Mouse (Mus musculus) forebrain, embryonic 10.5 days (tissue): ENCODE data around the gene Tor1b. TPM values are rescaled to one million over a fixed set of nuclear protein-coding genes. Genes with fewer than 3 reads are reported as not detected.
A peak's percentile ranks its signal among the peaks of the same experiment; 100 is the strongest.
"Not testable (repeated sequence)": the region's sequence is repeated elsewhere in the genome, so short reads cannot be mapped to it uniquely, and the experiment has no call there.

Experiments used
- DNase-seq: peaks from one replicate; pipeline ENCODE4 v3.0.0-alpha.2; 2017; ENCODE audit warnings: low spot score; ENCODE audit errors: extremely low spot score
- H3K27ac ChIP-seq: fragments of 300-500 bp; sonication (generic); 2 replicates; pipeline ENCODE4 v1.5.1; 2016; ENCODE audit warnings: mild to moderate bottlenecking
- H3K27me3 ChIP-seq: fragments of 300-500 bp; sonication (generic); 2 replicates; pipeline ENCODE4 v1.6.1; 2016; ENCODE audit warnings: mild to moderate bottlenecking; ENCODE audit not compliant: poor library complexity, severe bottlenecking
- H3K36me3 ChIP-seq: fragments of 300-500 bp; sonication (generic); replicated peaks from 2 replicates; pipeline ENCODE4 v1.6.1; 2016; ENCODE audit warnings: mild to moderate bottlenecking, moderate library complexity
- H3K4me1 ChIP-seq: fragments of 300-500 bp; sonication (generic); 2 replicates; pipeline ENCODE4 v1.6.1; 2016
- H3K4me3 ChIP-seq: fragments of 300-500 bp; sonication (generic); 2 replicates; pipeline ENCODE4 v1.5.1; 2016; ENCODE audit warnings: mild to moderate bottlenecking, moderate library complexity
- H3K9me3 ChIP-seq: fragments of 300-500 bp; sonication (generic); 2 replicates; pipeline ENCODE4 v1.6.1; 2016; ENCODE audit warnings: mild to moderate bottlenecking, moderate library complexity
- WGBS: fragments of 180-500 bp; shearing (Covaris S2); methylation state at CpG from one replicate; pipeline ENCODE4 v1.1.7; 2016; 5-methylcytosine and 5-hydroxymethylcytosine counted together
- polyA plus RNA-seq: library from polyadenylated mRNA; unstranded; fragments of >200 nt; fragmentation: Nextera tagmentation; extraction: Ambion mirVana; gene quantifications from 2 replicates; pipeline ENCODE4 v1.2.1, GENCODE M21; 2016

Tor1b gene
- polyA plus RNA-seq, 1 experiment from 2014 or later: 23.6 TPM

DNA sequence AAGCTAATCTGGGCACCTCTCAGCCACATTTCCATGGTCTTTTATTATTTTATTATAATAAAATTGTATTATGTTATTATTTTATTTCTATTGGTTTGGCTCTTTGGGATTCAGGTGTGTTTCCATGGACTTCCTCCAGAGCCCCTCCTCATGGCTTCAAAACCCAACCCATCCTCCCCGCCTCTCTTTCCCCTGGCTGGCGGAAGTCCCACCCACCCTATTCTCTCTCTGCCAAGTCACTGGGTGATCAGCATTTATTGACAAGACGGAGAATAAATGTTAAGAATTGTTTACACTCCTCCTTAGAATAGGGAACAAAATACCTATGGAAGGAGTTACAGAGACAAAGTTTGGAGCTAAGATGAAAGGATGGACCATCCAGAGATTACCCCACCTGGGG is 16.0 kb upstream of the Tor1b start:
- Histone ChIP-seq H3K36me3 (no peaks in the 10 kb centered on the region), H3K27me3 (no peaks in the 10 kb centered on the region), H3K4me1 (peaks cover 6% of the 10 kb centered on the region), H3K9me3 (no peaks in the 10 kb centered on the region), H3K27ac (no peak overlapping the region), H3K4me3 (no peak overlapping the region)
- no peak for DNase-seq
- 86% methylated on average over 3 of the region's 3 CpGs for WGBS

DNA sequence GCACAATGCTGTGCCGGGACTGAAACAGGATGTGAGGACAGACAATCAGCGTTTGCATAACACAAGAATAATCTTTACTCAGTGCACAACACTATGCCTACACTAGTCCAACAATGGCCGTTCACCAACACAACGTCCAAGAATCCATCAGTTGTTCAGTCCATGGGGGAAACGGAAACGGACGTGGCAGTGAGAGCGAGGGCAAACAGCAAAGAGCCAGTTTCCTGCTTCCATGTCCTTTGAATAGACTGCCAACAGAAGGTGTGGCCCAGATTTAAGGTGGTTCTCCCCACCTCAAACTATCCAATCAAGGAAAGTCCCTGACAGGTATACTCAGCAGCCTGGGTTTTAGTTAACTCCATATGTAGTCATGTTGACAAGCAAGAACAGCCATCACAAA is 15.0 kb upstream of the Tor1b start:
- H3K9me3 ChIP-seq: no peaks in the 10 kb centered on the region
- H3K27ac ChIP-seq: no peak overlapping the region
- peaks cover 9% of the 10 kb centered on the region for H3K4me1 ChIP-seq
- H3K27me3 ChIP-seq: no peaks in the 10 kb centered on the region
- H3K36me3 ChIP-seq: no peaks in the 10 kb centered on the region
- no peak overlapping the region for H3K4me3 ChIP-seq
- no peak for DNase-seq
- 88% methylated on average over 8 of the region's 8 CpGs for WGBS

DNA sequence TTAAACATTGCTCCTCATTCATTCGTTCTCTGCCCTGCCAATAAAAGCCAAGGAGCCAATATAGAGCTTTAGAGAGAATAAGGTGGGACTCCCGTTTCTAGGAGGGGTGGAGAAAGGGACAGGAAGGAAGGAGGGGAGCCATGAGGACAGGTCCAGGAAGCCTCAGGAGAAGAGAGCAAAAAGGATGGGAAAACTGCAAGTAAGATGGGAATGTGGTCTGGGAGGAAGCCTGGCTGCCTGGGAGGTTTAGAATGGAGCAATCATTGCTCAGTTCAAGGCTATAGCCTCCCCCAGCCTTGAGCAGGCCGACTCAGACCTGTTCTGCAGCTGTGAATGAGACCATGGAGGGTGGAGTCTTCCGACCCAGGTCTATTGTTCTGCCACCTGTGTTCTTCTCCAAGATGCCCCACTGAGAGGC is 14.2 kb upstream of the Tor1b start:
- no peak overlapping the region for H3K4me3 ChIP-seq

DNA sequence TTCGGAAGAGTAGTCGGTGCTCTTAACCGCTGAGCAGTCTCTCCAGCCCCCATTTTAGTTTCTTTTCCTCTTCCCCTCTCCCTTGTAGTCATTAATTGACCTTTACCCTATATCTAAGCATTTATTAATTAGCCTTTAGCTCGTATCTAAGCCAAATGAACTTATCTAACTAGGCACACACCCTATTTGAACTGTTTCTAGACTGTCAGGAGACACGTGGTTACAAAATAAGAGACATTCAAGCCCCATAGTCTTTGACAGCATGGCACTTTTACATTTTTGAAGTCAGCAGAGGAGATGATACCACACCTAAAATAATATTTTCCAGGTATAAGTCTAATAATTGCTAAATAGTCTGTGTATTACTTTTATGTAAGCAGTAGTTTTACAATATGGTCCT is 11.2 kb upstream of the Tor1b start:
- DNase-seq: no peak
- H3K27ac ChIP-seq: no peak overlapping the region
- H3K4me1 ChIP-seq: peaks cover 3% of the 10 kb centered on the region; the same call in 1 of the 2 replicates
- no peaks in the 10 kb centered on the region for H3K9me3 ChIP-seq
- no peaks in the 10 kb centered on the region for H3K36me3 ChIP-seq
- H3K4me3 ChIP-seq: no peak overlapping the region
- 92% methylated on average over 5 of the region's 5 CpGs for WGBS
- no peaks in the 10 kb centered on the region for H3K27me3 ChIP-seq

More for the DNA sequence above, 14.2 kb upstream of the Tor1b start:
- Histone ChIP-seq H3K4me1 (peaks cover 3% of the 10 kb centered on the region), H3K36me3 (no peaks in the 10 kb centered on the region), H3K27me3 (no peaks in the 10 kb centered on the region), H3K9me3 (no peaks in the 10 kb centered on the region), H3K27ac (no peak overlapping the region)
- DNase-seq: no peak
- 54% methylated on average over 4 of the region's 4 CpGs for WGBS

DNA sequence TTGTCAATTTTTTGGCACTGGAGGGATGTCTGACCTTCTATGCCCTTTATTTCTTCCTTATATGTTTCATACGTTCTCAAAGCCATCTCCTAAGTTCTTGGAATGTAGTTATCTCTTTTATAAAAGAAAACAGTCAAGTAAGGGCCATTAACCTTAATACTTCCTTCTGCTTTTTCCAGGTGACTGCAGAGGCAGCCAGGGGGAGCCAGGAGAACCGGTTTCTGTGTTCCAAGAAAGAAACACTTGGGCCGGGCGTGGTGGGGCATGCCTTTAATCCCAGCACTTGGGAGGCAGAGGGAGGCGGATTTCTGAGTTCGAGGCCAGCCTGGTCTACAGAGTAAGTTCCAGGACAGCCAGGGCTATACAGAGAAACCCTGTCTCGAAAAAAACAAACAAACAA is 10.6 kb upstream of the Tor1b start:
- WGBS: 57% methylated on average over 7 of the region's 7 CpGs
- not testable (repeated sequence) for H3K9me3 ChIP-seq, H3K36me3 ChIP-seq, H3K27ac ChIP-seq, H3K27me3 ChIP-seq, H3K4me1 ChIP-seq, H3K4me3 ChIP-seq, DNase-seq

DNA sequence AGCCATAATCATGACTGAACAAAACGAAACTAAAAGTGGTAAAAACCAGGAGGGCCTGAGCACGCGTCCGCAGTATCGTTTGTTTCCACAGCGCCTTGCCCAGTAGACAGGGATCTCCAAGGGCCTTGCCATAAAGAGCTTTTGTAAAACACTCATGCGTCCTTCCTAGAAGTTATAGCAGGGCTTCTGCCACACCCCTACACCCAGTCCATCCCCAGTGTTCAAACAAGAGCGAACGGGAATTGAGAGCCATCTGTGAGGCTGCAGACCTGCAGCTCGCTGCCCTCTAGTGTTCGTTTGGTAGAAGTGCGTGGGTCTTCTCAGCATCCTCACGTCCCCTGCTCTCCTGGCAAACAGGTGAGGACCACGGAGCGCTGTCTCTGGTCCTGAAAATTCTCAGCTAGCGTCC is 10.2 kb upstream of the Tor1b start:
- DNase-seq: peak; percentile 68
- Histone ChIP-seq H3K27me3 (no peaks in the 10 kb centered on the region), H3K4me3 (peak overlapping the region; percentile 34), H3K9me3 (no peaks in the 10 kb centered on the region), H3K4me1 (peaks cover 3% of the 10 kb centered on the region; the same call in 1 of the 2 replicates), H3K36me3 (no peaks in the 10 kb centered on the region), H3K27ac (no peak overlapping the region)
- 34% methylated on average over 16 of the region's 16 CpGs for WGBS

DNA sequence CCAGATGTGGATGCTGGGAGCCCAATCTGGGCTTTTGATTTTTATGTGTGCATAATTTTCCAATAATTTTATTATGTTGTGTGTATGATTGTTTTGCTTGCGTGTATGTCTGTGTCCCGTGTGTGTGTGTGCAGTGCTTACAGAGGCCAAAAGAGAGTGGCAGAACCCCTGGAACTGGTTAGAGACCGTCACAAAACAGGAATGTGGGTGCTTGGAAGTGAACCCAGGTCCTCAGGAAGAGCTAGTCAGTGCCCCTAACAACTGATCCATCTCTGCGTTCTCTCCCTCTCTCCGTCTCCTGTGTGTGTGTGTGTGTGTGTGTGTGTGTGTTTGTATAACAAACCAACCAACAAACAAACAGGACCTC is 319 bp upstream of the Tor1b start:
- Histone ChIP-seq H3K4me1 (peaks cover 37% of the 10 kb centered on the region), H3K4me3 (peak overlapping the region; percentile 98), H3K9me3 (no peaks in the 10 kb centered on the region), H3K27me3 (no peaks in the 10 kb centered on the region), H3K36me3 (peaks cover 34% of the 10 kb centered on the region), H3K27ac (peak overlapping the region; percentile 95)
- no peak for DNase-seq
- 32% methylated on average over 5 of the region's 5 CpGs for WGBS

DNA sequence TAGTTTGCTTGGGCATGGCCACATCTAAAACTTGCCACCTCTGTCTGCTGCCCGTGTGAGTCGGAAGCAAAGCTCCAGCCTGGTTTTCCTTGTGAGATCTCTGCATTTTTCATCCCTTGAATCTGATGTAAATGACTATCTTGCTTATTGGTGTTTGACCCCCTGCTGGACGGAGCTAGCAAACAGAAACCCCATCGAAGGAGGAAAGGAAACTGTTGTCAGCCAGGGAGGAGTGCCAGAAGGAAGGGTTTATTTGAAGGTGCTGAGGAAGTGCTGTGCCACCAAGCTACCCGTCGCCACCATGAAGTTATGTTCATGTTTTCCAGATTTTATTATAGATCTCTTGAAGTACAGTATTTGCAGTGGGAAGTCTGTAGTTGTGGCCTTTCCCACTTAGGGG is 2.0 kb downstream of the Tor1b start:
- H3K27ac ChIP-seq: no peak overlapping the region
- no peak for DNase-seq
- H3K4me3 ChIP-seq: peak overlapping the region; percentile 98
- no peaks in the 10 kb centered on the region for H3K9me3 ChIP-seq
- 80% methylated on average over 6 of the region's 6 CpGs for WGBS
- no peaks in the 10 kb centered on the region for H3K27me3 ChIP-seq
- H3K36me3 ChIP-seq: peaks cover 57% of the 10 kb centered on the region
- H3K4me1 ChIP-seq: peaks cover 37% of the 10 kb centered on the region

DNA sequence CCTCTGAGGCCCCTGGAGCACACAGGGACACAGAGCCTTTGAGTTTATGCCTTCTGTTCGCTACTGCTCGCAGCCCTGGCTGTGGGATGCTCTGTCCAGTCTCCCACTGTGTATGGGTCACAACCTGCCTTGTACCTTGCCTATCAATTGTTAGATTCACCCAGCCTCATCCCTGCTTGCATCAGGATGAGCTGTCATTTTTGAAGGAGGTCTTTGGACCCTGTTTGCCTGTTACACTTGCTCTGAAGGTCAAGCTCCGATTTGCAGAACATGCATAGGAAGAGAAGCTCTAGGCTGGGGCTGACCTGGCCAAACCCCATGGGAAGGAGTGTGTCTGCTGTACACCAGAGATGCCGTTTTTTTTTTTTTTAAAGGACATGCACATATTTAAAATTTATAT is 4.8 kb downstream of the Tor1b start:
- H3K36me3 ChIP-seq: peaks cover 84% of the 10 kb centered on the region
- H3K27ac ChIP-seq: no peak overlapping the region
- H3K27me3 ChIP-seq: no peaks in the 10 kb centered on the region
- H3K4me3 ChIP-seq: no peak overlapping the region
- DNase-seq: no peak
- 93% methylated on average over 4 of the region's 4 CpGs for WGBS
- no peaks in the 10 kb centered on the region for H3K9me3 ChIP-seq
- H3K4me1 ChIP-seq: peaks cover 34% of the 10 kb centered on the region

DNA sequence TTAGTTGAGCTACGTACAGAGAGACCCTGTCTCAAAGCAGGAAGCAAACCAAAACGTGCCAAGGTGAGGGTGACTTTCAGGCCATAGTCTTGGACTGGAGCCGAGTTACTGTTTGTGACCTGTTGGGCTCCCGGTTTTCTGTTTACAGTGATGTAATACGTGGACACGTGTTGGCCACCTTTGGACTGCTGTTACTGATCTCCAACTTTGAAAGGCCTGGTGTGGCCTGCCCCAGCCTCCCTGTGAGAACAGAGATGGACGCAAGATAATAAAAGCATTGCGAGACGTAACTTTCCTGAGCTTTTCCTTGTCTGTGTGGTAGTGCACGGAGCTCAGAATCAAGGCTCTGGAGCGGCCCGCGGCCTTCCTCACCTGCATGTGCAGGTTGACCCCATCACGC is 6.0 kb downstream of the Tor1b start:
- Histone ChIP-seq H3K9me3 (no peaks in the 10 kb centered on the region), H3K4me1 (peaks cover 22% of the 10 kb centered on the region), H3K27me3 (no peaks in the 10 kb centered on the region), H3K4me3 (no peak overlapping the region), H3K27ac (no peak overlapping the region), H3K36me3 (peaks cover 96% of the 10 kb centered on the region)
- no peak for DNase-seq
- WGBS: 93% methylated on average over 14 of the region's 14 CpGs

DNA sequence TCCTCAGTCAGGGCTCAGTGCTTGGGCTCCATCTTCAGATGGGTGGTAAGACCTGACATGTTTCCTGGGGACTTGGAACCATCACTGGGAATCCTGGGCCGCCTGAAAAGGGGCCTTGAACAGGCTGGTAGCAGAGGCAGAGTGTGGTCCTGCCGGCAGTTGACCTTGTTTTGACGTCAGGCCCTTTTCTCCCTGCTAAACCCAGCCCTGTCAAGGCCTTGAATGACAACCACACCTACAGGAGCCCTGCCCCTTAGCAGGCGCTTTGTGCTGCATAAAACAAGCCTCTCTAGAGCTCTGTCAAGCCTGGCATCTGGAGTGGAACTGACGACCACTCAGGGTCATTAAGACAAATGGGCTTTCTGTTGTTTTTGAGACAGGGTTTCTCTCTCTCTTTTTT is 7.1 kb downstream of the Tor1b start:
- H3K9me3 ChIP-seq: no peaks in the 10 kb centered on the region
- no peak overlapping the region for H3K4me3 ChIP-seq
- no peak overlapping the region for H3K27ac ChIP-seq
- peaks cover 11% of the 10 kb centered on the region for H3K4me1 ChIP-seq
- H3K27me3 ChIP-seq: no peaks in the 10 kb centered on the region
- H3K36me3 ChIP-seq: peaks cover 100% of the 10 kb centered on the region
- no peak for DNase-seq
- 61% methylated on average over 5 of the region's 5 CpGs for WGBS

DNA sequence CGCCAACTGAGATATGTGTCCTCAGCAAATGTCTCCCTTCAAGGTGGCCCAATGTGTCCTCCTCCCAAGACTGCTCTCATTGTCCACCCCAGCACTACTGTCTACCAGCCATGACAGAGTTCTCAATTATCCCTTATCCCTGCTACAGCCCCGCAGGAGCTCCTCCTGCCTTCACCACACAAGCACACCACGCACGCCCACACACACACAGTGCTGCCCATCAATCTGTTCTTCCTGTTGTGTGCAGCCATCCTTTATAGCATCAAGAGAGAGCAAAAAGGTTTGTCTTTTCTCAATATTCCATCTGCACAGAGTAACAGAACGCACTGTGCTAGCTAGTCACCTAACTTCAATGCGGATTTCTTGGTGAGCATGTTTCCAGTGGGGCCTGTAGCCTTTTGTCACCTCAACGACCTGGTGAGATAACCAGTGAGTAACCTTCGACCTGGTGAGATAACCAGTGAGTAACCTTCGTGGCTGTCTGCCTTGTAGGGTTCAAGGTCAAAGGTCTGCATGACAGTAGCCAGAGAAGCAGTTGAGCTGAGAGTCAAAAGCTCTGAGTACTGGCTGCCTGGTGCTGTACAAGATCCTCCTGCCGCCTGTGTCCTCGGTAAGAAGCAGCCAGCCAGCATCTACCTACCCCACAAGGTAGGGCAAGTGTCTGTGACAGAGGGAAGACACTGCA is 10.0 kb downstream of the Tor1b start:
- no peak for DNase-seq
- no peak overlapping the region for H3K27ac ChIP-seq
- H3K4me1 ChIP-seq: peaks cover 24% of the 10 kb centered on the region
- H3K4me3 ChIP-seq: no peak overlapping the region
- no peaks in the 10 kb centered on the region for H3K9me3 ChIP-seq
- WGBS: 93% methylated on average over 11 of the region's 11 CpGs
- H3K27me3 ChIP-seq: no peaks in the 10 kb centered on the region
- peaks cover 89% of the 10 kb centered on the region for H3K36me3 ChIP-seq

DNA sequence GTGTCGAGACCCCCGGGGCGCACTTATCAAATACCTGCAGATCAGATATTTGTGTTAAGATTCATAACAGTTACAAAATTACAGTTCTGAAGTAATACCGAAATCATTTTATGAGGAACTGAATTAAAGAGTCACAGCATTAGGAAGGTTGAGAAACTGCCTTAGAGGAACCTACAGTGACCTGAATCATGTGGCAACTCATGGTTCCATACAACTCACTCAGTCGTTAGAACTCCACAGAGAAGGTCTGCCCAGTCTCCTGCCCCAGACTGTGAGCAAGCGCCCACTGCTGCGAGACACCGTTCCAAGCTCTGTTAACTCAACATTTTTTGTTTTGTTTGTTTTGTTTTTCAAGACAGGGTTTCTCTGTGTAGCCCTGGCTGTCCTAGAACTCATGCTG is 12.9 kb downstream of the Tor1b start:
- H3K36me3 ChIP-seq: peaks cover 65% of the 10 kb centered on the region
- WGBS: 96% methylated on average over 8 of the region's 8 CpGs
- DNase-seq: no peak
- no peak overlapping the region for H3K27ac ChIP-seq
- H3K27me3 ChIP-seq: no peaks in the 10 kb centered on the region
- H3K4me3 ChIP-seq: peak overlapping the region; percentile 99; the same call in 1 of the 2 replicates
- peaks cover 24% of the 10 kb centered on the region for H3K4me1 ChIP-seq
- H3K9me3 ChIP-seq: no peaks in the 10 kb centered on the region

DNA sequence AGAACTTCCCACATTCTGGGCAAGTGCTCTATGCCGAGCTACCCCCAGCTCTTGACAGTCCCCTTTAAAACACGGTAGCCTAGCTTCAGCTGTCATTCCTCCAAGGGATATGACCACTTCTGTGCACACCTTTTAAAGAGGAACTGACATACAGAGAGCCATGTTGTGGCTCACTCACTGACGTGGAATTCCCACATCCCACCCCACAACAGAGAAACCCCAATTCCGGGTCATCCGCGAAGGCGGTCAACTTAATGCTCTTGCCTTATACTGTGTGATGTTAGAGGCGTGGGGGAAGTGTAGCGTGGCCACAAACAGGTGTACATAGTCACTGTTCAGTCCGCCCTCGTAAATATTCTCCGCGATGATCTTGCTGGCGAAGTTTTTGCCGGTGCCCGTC is 14.1 kb downstream of the Tor1b start:
- Histone ChIP-seq H3K4me3 (peak overlapping the region; percentile 99), H3K4me1 (peaks cover 24% of the 10 kb centered on the region), H3K36me3 (peaks cover 61% of the 10 kb centered on the region), H3K9me3 (no peaks in the 10 kb centered on the region), H3K27ac (peak overlapping the region; percentile 93), H3K27me3 (no peaks in the 10 kb centered on the region)
- WGBS: 27% methylated on average over 16 of the region's 16 CpGs
- DNase-seq: no peak
